Mouse (Mus musculus) activated CD4-positive, CD25-positive, alpha-beta regulatory T cell, adult 4 months (primary cell): Measurements from ENCODE around the gene Tsen2. TPM values are rescaled to one million over a fixed set of nuclear protein-coding genes. Genes with fewer than 3 reads are reported as not detected.
A peak's percentile ranks its signal among the peaks of the same experiment; 100 is the strongest.

Experiments used
- ATAC-seq: one replicate; pipeline ENCODE4 v1.8.0; 2017
- polyA plus RNA-seq, 2 experiments: library from polyadenylated mRNA; unstranded; fragments of 100-300 nt; shearing (Covaris generic); gene quantifications; one replicate each; pipeline ENCODE4 v1.2.1; 2017

Gene Tsen2
- polyA plus RNA-seq, 2 experiments from 2014 or later: 9.8 to 12.4 TPM

GRCm38 (mm10) chr6:115601715-115602523 lies 57.5 kb downstream of the Tsen2 start, which contains the start of gene Mkrn2:
Mkrn2 (plus strand) TSS chr6:115601902.
- ATAC-seq: peak; percentile 75

GRCm38 (mm10) chr6:115606461-115606860 lies 62.0 kb downstream of the Tsen2 start:
- ATAC-seq: no peak

- ATAC-seq: no peak
Observed at GRCm38 (mm10) chr6:115607429-115607828, 63.0 kb downstream of the Tsen2 start.

- ATAC-seq: peak; percentile 49
Observed at GRCm38 (mm10) chr6:115609121-115609520, 64.7 kb downstream of the Tsen2 start.

- no peak for ATAC-seq
Observed at GRCm38 (mm10) chr6:115610301-115610700, 65.8 kb downstream of the Tsen2 start.

GRCm38 (mm10) chr6:115613793-115614192 lies 69.3 kb downstream of the Tsen2 start:
- no peak for ATAC-seq

- ATAC-seq: no peak
Observed at GRCm38 (mm10) chr6:115615983-115616382, 71.5 kb downstream of the Tsen2 start.

GRCm38 (mm10) chr6:115619818-115620217 lies 75.4 kb downstream of the Tsen2 start:
- peak; percentile 36 for ATAC-seq

GRCm38 (mm10) chr6:115620942-115621341 lies 76.5 kb downstream of the Tsen2 start:
- no peak for ATAC-seq

- ATAC-seq: no peak
Observed at GRCm38 (mm10) chr6:115626121-115626520, 81.7 kb downstream of the Tsen2 start.

Other genes with a start within 250 kb of the Tsen2 start
- 1 to 10 TPM in 1 of 2 experiments, under 1 TPM in 1; 0.78 to 1.6 TPM for gene Pparg, start 183.7 kb upstream of the Tsen2 start, polyA plus RNA-seq
- gene Mkrn2os, start 47.9 kb downstream of the Tsen2 start, polyA plus RNA-seq: under 1 TPM; 0.19 to 0.40 TPM
- gene Mkrn2, start 57.2 kb downstream of the Tsen2 start, polyA plus RNA-seq: 10 to 100 TPM; 23.3 to 29.6 TPM
- 10 to 100 TPM; 38.6 to 48.2 TPM for gene Raf1, start 132.0 kb downstream of the Tsen2 start, polyA plus RNA-seq
- gene Tmem40, start 217.7 kb downstream of the Tsen2 start, polyA plus RNA-seq: not detected
- 1 to 10 TPM; 2.3 to 3.3 TPM for gene Cand2, start 229.9 kb downstream of the Tsen2 start, polyA plus RNA-seq